Comparison of ENCODE assay signal across 8 mouse cellular contexts in the genomic region with DNA sequence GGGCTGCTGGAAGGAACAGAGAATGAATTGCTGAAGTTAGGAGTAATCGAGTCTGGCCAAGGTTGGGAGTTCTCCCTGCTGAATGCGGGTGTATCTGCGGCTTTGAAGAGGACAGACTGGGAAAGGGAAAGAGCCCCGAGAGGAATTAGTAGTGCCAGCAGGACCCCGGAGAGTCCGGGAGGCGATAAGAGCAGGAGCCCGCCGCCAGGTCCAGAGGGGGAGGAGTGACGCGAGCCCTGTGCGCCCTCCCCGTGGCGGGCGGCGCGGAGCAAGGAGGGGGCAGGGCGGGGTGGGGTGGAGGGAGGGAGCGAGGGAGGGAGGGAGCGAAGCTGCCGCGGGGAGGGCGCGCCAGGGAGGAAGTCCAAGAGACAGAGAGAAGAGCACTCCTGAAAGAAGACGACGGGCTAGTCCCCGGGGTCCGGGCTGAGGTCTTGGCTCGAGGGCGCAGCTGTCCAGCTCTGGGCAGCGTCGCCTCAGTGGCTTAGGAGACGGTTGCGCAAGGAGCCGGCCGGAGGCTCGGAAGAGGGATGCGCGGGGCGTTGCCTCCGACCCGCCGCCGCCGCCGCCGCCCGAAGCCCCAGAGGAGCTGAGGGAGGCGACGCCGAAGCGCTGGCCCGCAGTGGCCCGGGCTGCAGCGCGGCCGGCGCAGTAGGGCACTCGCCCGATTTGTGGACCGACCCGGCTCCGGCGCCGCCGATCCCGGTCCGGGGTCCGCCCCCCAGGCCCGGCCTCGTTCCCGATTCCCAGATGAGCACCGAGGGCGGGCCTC. TPM values are rescaled to one million over a fixed set of nuclear protein-coding genes. Genes with fewer than 3 reads are reported as not detected.
DNase-seq lines count a peak whose midpoint lies in the region; ATAC-seq lines count a peak whose summit lies in the region.

Gene Foxf2, plus strand, starts transcription at position 484 of the 769 bp plus-strand sequence.

- H3K27ac ChIP-seq in embryonic facial prominence, embryonic 12.5 days: peak within 1 kb of the TSS; percentile 91
- H3K27ac ChIP-seq in hindbrain, embryonic 10.5 days: peak within 1 kb of the TSS; percentile 78
- H3K27ac ChIP-seq in lung, embryonic 16.5 days (ENCODE audit: low read length): peak within 1 kb of the TSS; percentile 86
- peak within 1 kb of the TSS; percentile 74 for H3K27ac ChIP-seq in stomach, embryonic 15.5 days

- no peak for ATAC-seq in embryonic facial prominence, embryonic 12.5 days (ENCODE audit: insufficient number of reproducible peaks, insufficient read depth, low FRiP score, low TSS enrichment)
- ATAC-seq in lung, embryonic 16.5 days (ENCODE audit: low read depth): peak; percentile 89
- peak; percentile 24; the same call in 1 of the 2 replicates for ATAC-seq in stomach, embryonic 15.5 days (ENCODE audit: insufficient read depth, low FRiP score, low read depth)

- peaks cover 92% of the 10 kb centered on the region for H3K27me3 ChIP-seq in embryonic facial prominence, embryonic 12.5 days
- peaks cover 100% of the 10 kb centered on the region for H3K27me3 ChIP-seq in hindbrain, embryonic 10.5 days (ENCODE audit: insufficient read depth, poor library complexity, severe bottlenecking)
- peaks cover 92% of the 10 kb centered on the region for H3K27me3 ChIP-seq in lung, embryonic 16.5 days (ENCODE audit: control insufficient read depth, insufficient read depth, low read depth, low read length)
- peaks cover 89% of the 10 kb centered on the region for H3K27me3 ChIP-seq in stomach, embryonic 15.5 days (replicated peaks)

- H3K9me3 ChIP-seq in embryonic facial prominence, embryonic 12.5 days: no peaks in the 10 kb centered on the region
- no peaks in the 10 kb centered on the region for H3K9me3 ChIP-seq in hindbrain, embryonic 10.5 days
- H3K9me3 ChIP-seq in lung, embryonic 16.5 days (ENCODE audit: control insufficient read depth, low read length): no peaks in the 10 kb centered on the region
- H3K9me3 ChIP-seq in stomach, embryonic 15.5 days: no peaks in the 10 kb centered on the region

- peak within 1 kb of the TSS; percentile 85 for H3K4me2 ChIP-seq in embryonic facial prominence, embryonic 12.5 days (replicated peaks)
- peak within 1 kb of the TSS; percentile 78 for H3K4me2 ChIP-seq in lung, embryonic 16.5 days (ENCODE audit: low read depth, low read length)
- peak within 1 kb of the TSS; percentile 84 for H3K4me2 ChIP-seq in stomach, embryonic 15.5 days

- peak; percentile 37 for DNase-seq in kidney, postnatal 10 days
- no peak for DNase-seq in kidney, postnatal 14 days
- peak; percentile 62 for DNase-seq in hindbrain, embryonic 10.5 days (ENCODE audit: low spot score)
- no peak for DNase-seq in layer of hippocampus, postnatal 14 days (ENCODE audit: low spot score in 2 of 2)
- DNase-seq in thymus, postnatal 36 days: no peak

- H3K9ac ChIP-seq in embryonic facial prominence, embryonic 12.5 days: peak within 1 kb of the TSS; percentile 79
- peak within 1 kb of the TSS; percentile 86 for H3K9ac ChIP-seq in lung, embryonic 16.5 days (ENCODE audit: low read length)
- peak within 1 kb of the TSS; percentile 66 for H3K9ac ChIP-seq in stomach, embryonic 15.5 days

- H3K4me1 ChIP-seq in embryonic facial prominence, embryonic 12.5 days: peaks cover 37% of the 10 kb centered on the region
- H3K4me1 ChIP-seq in hindbrain, embryonic 10.5 days (replicated peaks): peaks cover 52% of the 10 kb centered on the region
- H3K4me1 ChIP-seq in lung, embryonic 16.5 days (replicated peaks; ENCODE audit: control insufficient read depth, insufficient read depth, low read length): peaks cover 6% of the 10 kb centered on the region; the same call in 1 of the 2 replicates
- peaks cover 33% of the 10 kb centered on the region for H3K4me1 ChIP-seq in stomach, embryonic 15.5 days

- no peaks in the 10 kb centered on the region for H3K36me3 ChIP-seq in embryonic facial prominence, embryonic 12.5 days
- H3K36me3 ChIP-seq in hindbrain, embryonic 10.5 days: no peaks in the 10 kb centered on the region
- H3K36me3 ChIP-seq in lung, embryonic 16.5 days (ENCODE audit: control insufficient read depth, insufficient read depth, low read length): no peaks in the 10 kb centered on the region
- H3K36me3 ChIP-seq in stomach, embryonic 15.5 days: no peaks in the 10 kb centered on the region

- peak within 1 kb of the TSS; percentile 51 for H3K4me3 ChIP-seq in embryonic facial prominence, embryonic 12.5 days
- H3K4me3 ChIP-seq in hindbrain, embryonic 10.5 days: peak within 1 kb of the TSS; percentile 59
- H3K4me3 ChIP-seq in lung, embryonic 16.5 days (ENCODE audit: low read length): peak within 1 kb of the TSS; percentile 68
- H3K4me3 ChIP-seq in stomach, embryonic 15.5 days (replicated peaks): peak within 1 kb of the TSS; percentile 58

- under 1% methylated on average over 55 of the region's 74 CpGs for WGBS in embryonic facial prominence, embryonic 12.5 days
- under 1% methylated on average over 74 of the region's 74 CpGs for WGBS in hindbrain, embryonic 10.5 days
- under 1% methylated on average over 48 of the region's 74 CpGs for WGBS in lung, embryonic 16.5 days
- under 1% methylated on average over 64 of the region's 74 CpGs for WGBS in stomach, embryonic 15.5 days

RNA-seq across cellular contexts. Expression of gene Foxf2, which starts in this region (rescaled TPM):
- 21.4 and 25.8 TPM in 2 replicates for polyA plus RNA-seq in embryonic facial prominence, embryonic 12.5 days (2016; fragmentation: Nextera tagmentation; extraction: Ambion mirVana)
- polyA plus RNA-seq in hindbrain, embryonic 10.5 days (2016; fragmentation: Nextera tagmentation; extraction: Ambion mirVana): 5.7 and 11.8 TPM in 2 replicates
- 19.4 and 22.9 TPM in 2 replicates for polyA plus RNA-seq in lung, embryonic 16.5 days (2015; fragmentation: Nextera tagmentation; extraction: Ambion mirVana)
- polyA plus RNA-seq in stomach, embryonic 15.5 days (2015; fragmentation: Nextera tagmentation; extraction: Ambion mirVana): 17.5 and 19.0 TPM in 2 replicates
- total RNA-seq in layer of hippocampus, postnatal 14 days (2021): 1 to 10 TPM; 7.0 to 7.5 TPM

Comparison
In these comparisons a context has a peak if more than half of its experiments do, and no peak if none do; other contexts are left out.
1. DNase-seq: peak in kidney, postnatal 10 days (single experiment) and hindbrain, embryonic 10.5 days (single experiment); none in kidney, postnatal 14 days (single experiment), layer of hippocampus, postnatal 14 days (0 of 2) and thymus, postnatal 36 days (0 of 2).
2. Peak in every context shown above with its lines, with median percentiles within 50 percentile points of each other: H3K27ac ChIP-seq, H3K4me2 ChIP-seq, H3K4me3 ChIP-seq and H3K9ac ChIP-seq.